Mouse (Mus musculus): Measurements from ENCODE around the gene Fam163b.

The Fam163b gene

DNA sequence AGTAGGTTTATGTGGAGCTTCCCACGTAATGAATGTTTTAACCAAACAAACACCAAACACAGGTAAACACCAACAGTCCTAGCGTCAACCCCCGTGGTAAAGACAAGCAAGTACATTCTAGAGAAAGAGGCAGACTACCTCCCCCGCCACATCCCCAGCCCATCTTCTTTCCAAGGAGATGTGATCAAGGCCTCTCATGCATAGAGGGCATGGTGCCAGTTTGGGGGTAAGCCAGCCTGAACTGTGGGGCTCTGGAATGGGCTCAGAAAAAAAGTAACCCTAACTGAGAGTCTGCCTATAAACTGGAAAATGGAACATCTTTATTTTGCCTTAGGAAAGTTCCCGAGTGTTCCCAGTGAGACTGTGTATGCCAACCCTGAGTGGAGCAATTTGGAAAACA is 6.4 kb downstream of the Fam163b start:
- no peak for DNase-seq (ENCODE audit: low spot score)

DNA sequence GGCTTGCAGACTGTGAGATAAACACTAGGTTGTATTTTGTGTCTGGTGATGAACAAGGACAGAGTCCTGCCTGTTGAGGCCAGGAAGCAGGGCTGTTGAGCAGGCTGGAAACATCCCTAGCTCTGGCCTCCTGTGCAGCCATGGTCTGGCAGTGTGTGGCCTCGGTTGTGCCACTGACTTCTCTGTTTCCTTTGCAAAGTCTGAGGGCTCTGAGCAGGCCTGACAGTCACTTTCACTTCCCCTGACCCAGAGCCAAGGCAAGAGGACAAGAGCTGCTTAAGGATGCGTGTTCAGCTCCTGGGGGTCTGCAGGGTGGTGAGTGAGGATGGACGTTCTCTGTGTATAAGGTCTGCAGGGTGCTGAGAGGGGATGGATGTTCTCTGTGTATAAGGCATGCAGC is 13.3 kb downstream of the Fam163b start:
- DNase-seq (ENCODE audit: low spot score) = no peak

DNA sequence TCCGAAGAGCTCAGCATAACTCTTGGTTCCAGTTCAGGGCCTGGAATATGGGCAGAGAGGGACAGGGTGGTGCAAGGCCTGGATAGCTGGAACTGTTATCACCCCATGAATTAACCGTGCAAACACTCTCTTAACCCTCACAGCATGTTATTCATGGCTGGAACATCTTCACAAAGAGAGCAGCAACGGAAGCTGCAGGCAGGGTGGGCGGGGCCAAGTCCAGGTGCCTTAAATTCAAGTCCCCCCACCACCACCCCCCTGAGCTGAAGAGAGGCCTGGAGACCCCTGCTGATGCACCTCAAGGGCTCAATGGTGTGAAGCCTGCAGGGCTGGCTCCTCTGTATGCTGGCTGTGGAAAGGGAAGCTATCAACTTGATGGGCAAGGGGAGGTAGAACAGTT is 15.8 kb downstream of the Fam163b start:
- DNase-seq (ENCODE audit: low spot score) = no peak

DNA sequence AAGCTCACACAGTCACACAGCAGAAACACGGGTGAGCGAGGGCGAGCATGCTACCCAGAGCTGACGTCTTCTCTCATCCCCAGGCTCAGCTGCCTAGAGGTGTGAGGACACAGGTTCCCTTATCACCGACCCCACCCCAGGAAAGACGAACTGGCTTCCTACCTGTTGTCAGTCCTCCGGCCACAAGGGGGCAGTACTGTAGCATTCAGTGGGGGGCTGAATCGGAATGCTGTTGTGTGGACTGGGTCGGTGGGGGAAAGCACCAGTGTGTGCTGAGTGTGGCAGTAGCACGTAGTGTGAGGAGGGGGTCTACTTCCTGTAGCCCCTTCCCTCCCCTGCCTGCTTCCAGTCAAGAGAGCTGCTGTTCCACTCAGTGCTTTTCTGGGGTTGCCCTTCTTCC is 16.3 kb downstream of the Fam163b start:
- peak; percentile 42 for DNase-seq (ENCODE audit: low spot score)

DNA sequence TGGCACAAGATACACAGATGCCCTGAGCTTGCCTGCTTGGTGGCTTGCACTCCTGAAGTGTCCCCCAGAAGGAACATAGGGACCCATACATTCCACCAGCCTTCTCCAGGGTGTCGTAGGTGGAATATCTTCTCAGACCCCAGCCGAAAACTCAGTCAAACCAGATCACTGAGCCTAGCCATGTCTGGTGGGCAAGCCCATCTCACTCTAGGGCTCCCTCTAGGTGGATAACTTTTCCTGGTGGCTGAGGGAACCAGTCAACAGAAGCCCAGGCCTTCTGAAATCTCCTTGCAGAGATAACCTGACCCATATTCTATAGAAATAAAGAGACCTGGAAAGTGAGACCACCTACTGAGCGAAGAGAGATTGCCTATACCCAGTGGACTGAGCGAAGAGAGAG is 19.2 kb downstream of the Fam163b start:
- no peak for DNase-seq (ENCODE audit: low spot score)

DNA sequence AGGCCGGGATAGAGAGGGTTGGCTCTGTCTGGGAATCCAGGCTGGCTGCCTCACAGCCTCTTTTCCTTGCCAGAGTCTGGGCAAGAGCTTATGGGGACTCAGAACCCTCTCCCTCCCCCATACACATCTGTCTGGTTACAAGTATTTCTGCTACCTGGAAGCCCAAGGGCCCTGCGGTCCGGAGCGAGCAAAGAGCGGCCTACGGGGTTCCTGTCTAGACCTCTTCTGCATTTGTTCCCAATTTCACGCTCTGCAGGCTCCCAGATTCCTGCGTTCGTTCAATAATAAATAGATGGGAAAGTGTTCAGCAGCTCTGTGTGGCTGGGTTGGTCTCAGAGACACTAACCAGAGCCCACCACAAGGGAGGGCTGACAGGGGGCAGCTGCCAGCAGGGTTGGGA is 19.7 kb downstream of the Fam163b start:
- no peak for DNase-seq (ENCODE audit: low spot score)

DNA sequence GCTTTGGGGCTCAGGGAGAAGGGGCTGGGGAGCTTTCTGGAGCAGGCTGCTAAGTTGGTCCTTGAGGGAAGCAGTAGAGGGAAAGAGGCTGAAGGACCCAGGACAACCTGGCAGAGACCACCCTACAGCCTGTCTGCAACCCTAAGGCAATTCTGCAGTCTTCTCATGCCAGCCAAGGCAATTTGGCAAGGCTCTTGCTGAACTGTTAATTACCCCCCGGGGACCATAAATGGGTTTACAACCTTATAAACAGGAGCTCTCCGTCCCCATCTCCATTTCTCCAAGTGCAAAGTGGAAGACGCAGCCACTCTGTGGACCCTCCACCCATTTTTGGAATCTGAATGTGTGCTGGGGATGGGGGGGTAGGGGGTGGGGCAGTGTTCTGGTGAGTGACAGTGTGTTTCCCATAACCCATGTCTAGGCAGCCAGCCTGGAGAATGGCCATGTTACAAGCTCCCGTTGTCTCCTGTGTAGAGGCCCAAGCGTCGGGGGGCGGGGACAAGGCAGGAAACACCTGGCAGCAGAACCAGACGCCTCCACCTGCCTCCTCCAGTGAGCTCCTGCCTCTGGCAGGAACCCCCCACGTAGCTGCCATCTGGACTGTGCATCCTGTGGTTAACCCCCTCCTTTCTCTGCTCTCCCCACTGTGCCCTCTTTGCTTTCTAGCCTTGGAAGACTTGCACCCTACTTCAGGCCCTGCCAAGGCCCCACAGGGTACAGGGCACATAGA is 20.5 kb downstream of the Fam163b start:
- no peak for DNase-seq (ENCODE audit: low spot score)

DNA sequence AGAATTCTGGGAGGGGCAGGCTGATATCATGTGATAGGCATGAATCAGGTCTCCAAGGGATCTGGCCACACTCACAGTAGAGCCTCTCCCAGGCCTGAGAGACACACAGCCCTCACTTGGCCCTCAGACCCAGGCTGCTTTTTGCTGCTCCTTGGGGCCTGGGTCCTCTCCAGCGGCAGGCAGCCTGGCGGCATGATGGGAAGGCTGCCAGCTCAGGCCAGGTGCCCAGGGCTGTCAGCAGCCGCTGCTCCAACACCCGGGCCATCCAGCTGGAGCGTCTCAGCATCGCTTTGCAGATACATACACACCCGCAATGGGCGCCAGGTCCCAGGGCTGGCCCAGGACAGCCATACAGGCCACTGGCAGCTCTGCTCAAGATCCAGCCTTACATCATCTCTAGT is 22.1 kb downstream of the Fam163b start:
- DNase-seq (ENCODE audit: low spot score) = no peak

DNA sequence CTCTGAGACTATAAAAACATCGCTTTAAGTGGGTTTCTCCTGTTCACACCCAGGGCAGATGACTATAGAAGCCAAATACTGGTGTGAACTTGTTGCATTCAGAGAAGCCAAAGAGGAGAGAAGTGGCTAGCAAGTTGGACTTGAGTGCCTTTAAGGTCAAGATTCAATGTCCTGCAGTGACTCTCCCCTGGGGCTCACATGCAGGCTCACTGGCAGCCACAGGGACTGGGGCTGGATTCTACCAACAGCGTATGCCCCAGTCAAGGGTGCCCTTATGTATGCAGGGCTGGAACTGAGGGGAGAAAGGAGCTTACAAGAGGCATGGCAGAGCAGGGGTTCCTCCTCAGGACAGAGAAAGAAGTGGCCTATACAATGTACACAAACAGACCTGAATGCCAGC is 22.5 kb downstream of the Fam163b start:
- DNase-seq (ENCODE audit: low spot score) = no peak

DNA sequence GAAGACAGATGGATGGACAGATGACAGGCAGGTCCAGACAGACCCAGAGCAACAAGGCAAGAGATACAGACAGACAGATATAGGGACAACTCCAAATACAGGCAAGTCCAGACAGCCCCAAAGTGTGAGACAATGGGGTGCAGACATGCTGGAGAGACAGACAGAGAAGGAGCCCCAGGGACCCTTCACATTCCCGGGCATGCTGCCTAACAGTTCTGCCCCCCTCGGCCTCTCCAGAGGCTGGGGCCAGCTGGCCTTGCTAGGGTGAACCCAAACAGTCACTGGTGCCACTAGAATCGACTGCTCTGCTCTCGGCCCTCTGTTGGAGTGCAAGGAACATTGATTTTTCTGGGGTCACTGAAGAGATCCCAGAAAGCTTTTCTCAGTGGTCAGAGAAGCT is 23.8 kb downstream of the Fam163b start:
- no peak for DNase-seq (ENCODE audit: low spot score)

DNA sequence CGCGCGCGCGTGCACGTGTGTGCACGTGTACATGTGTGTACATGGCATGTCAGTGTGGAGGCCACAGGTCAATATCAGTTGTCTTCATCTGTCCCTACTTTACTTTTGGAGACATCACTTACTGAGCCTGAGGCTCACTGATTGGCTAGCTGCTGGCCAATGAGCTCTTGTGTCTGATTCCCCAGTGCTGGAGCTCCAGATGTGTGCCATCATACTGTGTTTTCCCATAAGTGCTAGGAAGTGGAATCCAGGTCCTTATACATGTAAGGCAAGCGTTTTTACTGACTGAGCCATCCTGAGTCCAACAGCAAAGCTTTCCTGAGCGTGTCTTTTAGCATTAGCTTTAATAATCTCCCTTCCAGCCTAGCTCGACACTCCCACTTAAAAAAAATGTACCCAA is 28.1 kb downstream of the Fam163b start:
- no peak for DNase-seq (ENCODE audit: low spot score)

DNA sequence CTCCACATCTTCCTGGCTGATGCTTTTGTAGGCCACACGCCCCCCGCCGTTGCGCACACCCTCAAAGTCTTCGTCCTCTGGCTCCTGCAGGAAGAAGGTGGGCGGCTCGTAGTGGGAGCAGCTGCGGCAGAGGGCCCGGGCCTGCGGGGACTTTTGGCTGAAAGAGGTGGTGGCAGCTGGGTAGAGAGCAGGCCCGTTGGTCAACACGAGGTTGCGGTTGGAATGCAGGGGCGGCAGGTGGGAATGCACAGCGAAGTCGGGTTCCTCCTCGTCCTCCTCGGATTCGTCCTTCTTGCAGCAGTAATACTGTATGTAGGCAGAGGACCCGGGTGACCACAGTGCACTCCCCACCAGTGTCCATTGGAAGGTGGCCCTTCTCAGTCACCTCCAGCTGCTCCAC is 29.7 kb downstream of the Fam163b start:
- DNase-seq (ENCODE audit: low spot score) = no peak

DNA sequence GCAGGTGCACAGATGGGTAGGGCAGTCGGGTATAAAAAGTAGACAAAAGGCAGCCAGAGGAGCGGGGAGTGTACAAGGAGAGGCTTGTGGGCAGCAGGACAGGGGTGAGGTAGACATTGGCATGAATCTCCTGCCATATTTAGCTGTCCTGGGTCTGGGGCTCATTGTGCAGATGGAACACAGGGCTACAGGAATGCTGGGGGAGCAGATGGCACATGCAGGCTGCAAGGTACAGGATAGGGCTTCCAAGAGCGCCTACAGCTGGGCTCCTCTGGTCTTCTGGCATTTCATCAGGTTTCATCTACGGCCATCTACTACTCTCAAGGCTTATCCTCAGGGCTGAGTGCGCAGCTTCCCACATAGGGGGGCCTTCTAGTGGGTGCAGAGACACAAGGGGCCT is 33.2 kb downstream of the Fam163b start:
- peak; percentile 37 for DNase-seq (ENCODE audit: low spot score)

DNA sequence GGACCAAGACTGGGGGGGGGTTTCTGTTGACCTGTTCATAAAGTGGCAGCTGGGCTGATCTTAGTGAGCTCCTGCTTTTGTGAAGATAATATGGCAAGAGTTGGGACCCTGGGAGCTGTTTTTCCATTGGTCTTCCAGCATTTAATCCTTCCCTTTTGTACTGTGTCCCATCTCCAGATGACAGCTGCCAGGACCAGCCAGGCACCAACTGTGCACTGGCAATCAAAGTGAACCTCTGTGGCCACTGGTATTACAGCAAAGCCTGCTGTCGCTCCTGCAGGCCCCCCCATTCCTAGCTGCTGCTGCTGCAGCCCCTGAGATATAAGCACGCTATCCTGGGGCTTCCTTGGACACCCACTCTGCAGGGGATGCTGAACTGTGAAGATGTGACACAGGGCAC is 34.1 kb downstream of the Fam163b start:
- no peak for DNase-seq (ENCODE audit: low spot score)

DNA sequence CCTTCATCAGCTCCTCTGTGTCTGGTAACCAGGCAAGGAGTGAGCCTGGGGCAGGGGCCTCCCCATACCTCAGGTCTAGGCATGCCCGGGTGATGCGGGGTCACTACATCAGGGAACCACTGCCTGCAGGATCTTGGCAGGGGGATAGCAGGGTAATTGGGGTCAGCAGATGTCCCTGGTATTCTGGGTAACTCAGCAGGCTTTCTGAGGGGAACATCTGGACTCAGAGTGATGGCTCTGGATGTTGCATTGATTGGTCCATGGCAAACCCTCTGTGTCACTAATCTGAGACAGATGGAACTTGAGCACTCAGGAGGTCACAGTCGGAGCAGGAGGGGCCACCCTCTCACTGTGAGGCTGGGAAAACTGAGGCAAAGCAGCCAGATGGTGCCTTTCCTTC is 35.5 kb downstream of the Fam163b start:
- no peak for DNase-seq (ENCODE audit: low spot score)

DNA sequence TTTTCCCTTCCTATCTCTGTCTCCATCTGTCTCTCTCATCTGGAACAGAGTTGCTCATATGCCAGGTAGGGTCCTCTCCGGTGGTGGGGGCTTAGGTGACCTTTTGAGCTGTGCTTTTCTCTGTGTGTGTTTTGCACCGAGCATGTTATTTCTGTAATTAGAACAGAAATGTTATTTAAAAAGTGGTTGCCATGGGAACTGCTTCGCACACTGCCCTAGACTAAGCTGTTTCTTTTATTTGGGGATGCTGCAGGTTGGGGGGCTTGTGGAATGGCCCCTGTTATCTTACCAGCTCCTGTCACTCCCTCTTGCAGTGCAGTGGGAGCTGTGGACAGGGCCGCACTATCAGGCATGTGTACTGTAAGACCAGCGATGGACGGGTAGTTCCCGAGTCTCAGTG is 38.7 kb downstream of the Fam163b start:
- peak; percentile 33 for DNase-seq (ENCODE audit: low spot score)

DNA sequence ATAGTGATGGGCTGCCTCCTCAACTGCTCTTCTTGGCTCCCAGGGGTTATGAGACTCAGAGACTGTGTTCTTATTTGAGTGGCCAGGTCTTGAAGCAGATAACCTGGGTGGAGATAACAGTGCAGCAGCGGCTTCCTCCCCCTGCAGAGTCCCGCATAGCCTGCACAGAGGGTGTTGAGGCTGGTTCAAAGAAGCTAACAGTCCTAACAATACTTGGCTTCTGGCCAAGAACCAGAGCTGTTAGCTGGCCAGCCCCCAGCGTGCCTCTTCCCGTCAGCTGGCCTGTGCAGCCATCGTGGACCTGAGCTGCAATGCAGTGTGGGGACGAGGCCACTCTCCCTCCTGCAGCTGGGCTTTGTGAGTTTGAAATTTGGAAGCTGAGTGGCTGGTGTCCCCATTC is 44.5 kb downstream of the Fam163b start:
- peak; percentile 49 for DNase-seq (ENCODE audit: low spot score)

DNA sequence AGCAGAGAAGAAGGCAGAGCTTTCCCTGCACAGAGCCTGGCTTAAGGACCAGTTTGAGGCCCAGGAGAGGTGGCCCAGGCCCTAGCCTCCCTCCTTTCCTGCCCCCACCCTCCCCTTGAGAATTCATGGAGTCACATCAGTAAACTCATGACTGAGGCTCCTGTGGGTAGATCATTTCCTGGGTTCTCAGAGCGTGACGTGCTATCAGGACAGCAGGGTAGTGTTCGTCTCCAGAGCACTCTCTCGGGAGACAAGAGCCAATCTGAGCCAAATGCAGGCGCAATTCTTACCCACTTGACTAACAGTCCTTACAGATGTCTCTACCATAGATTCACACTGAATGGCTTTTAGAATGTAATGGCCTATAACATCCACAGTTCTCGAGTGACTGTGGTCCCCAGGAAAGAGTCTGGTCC is 45.0 kb downstream of the Fam163b start:
- no peak for DNase-seq (ENCODE audit: low spot score)

DNA sequence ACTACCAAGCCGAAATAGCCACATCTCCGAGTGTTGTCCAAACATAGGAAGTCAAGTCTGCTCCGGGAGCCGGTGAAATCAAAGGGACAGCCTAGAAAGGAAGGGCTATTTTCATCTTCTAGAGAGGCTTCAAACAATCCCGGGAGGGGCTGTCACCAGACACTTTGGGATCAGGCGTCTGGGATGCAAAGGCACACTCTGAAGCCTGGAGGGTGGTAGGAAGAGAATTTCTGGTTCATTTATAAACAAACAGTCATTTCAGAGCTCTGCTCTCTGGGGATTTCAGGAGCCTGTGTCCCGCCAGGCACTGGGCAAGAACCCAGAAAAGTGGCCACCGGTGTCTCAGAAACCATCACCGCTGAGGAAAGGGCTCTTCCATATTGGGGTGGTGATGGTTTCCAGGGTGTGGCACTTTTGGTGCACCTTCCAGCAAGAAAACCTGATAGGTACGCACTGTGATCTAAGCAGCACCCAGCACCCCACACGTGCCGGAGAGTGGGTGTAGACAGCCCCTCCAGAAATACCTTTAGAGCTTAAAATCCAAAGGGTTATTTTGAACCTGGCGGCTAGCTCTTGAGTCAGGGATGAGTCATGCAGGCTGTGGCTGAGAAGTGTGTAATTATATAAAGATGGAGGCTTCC is 45.8 kb downstream of the Fam163b start:
- no peak for DNase-seq (ENCODE audit: low spot score)

DNA sequence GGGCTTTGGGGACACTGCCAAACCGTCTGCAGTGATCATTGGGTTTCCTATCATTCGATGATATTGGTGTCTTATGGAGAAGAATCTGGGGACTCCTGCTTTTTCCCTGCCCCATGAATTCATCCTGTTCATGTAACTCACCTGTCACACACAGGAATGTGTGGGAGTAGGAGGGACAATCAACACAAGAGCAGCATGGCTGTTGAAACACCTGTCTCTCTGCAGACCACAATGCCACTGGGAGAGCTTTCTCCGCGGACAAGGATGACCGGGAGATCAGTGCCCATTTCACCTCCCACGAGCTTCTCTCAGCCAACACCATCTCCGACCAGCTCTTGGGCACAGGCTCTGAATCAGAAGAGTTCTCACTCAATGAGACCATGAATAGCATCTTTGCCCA is 47.1 kb downstream of the Fam163b start:
- no peak for DNase-seq (ENCODE audit: low spot score)

DNA sequence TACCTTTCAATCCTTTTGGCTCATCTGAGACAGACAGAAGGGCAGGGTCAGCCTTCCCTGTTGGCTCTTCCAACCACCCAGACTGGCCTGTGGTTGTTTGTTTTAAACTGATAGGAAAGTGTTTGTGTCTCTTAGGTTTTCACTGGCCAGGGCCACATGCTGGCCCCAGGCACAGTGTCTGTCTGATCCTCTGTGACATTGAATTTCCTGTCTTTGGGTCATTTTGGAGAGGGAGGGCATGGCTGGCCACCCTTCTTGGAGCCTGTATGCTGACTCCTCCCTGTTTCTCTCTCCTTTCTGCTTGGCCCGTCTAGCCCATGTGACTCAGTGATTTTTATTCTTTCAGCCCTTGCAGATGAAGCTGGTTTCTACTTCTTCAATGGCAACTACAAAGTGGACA is 53.1 kb downstream of the Fam163b start:
- DNase-seq (ENCODE audit: low spot score) = no peak

DNA sequence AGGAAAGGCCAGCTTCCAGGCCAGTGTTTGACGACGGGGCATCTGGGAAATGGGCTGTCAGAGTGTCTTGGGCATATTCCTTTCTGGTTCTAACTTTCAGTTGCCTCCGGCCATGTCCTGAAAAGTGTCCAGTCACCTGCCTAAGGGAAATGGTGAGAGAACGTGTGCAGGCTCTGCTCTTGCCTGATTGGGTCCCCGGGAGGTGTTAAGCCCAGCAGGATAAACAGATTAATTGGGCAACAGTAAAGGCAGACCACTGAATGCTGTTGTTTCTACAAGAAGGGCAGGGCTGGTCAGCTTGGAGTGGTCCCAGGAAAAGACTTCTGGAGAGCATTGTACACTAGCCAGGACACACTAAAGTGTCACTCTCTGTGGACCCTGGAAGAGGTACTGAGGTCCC is 53.6 kb downstream of the Fam163b start:
- no peak for DNase-seq (ENCODE audit: low spot score)

DNA sequence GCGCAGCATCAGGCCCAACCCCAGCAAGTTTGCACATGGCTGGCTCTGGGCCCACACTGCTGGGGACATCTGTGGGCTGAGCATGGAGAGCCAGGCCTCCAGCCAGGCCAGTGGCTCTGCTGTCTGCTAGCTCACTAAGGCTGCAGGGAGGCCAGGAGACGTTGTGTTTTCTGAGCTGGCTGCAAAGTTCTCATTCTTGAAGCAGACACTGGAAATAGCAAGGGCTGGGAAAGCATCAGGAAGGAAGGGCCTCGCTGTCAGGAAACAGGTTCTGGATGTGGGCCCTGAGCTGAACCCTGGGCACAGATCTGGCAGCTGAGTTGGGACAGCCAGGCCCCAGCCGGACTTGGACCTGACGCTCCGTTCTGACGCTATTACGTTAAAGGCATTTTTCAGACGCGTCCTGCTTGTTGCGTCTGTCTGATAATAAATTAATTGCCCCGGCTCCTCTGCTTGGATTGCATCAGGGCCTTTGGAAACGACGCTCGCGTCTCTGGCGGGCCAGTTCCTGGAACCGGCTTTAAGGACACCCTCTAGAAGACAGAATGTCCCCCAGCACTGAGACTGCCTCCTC is 54.1 kb downstream of the Fam163b start:
- no peak for DNase-seq (ENCODE audit: low spot score)

DNA sequence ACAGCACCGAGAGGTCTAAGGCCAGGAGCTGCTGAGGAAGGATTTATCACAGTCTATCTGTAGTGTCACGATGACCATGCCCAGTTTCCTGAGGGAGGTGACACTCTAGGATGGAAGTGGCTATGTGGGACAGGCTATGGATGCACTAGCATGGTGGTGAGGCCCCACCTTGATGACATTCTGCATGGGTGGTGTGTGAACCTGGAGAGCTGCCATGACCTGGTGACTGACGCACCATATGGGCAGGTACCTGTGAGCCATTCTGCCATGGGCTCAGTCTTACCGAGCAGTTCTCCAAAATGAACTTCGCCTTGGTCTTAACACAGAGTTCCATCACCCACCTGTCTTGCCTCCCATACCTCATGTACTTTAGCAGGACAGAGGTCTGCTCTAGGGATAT is 54.7 kb downstream of the Fam163b start:
- DNase-seq (ENCODE audit: low spot score) = no peak

All from layer of hippocampus, adult 11-12 months (tissue).